Mouse (Mus musculus) retina, postnatal 7 days (tissue): ENCODE results near the gene Atl2.

Source experiments
- DNase-seq: peaks from one replicate; pipeline ENCODE4 v3.0.0-alpha.2; 2012; ENCODE audit warnings: low read depth, low spot score

Gene Atl2

GRCm38 (mm10) chr17:79818884-79819283 lies 77.0 kb downstream of the Atl2 start:
- no peak for DNase-seq

DNA sequence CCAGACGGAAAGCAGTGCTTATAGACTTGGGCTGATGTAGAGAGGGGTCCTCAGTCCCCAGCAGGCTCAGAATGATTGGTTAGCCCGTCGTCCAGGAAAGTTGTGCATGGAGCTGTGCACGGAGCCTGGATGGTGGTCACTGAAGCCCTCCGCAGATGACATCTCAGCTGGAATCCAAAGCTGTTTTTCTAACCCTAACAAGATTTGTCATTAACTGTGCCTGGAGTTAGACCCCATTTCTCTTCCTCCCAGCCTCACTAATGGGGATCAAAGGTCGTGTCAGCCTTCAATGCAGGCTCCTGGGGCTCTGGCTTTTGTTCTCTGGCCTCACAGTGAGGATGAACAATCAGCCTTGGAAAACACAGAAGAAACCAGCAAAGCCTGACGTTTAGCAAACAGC lies 77.9 kb downstream of the Atl2 start:
- no peak for DNase-seq

DNA sequence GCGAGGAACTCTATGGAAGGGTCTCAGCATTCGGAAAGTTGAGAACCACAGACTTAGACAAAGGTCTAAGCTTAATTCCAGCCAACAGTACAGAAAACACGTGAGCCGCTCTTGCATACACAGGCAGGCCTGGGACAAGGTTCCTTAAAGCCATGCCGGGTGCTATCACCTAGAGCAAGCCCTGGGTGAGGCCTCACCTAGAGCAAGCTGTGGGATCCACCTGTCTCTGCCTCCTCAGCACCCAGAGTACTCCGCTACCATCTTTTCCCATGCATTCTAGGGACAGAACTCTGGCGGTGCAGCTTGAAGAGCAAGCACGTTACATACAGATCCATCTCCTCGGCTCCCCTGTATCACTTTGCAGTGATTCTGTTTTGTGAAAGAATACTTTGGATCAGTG lies 78.4 kb downstream of the Atl2 start:
- no peak for DNase-seq

- DNase-seq = no peak
Observed at GRCm38 (mm10) chr17:79816896-79817295, 79.0 kb downstream of the Atl2 start.

GRCm38 (mm10) chr17:79810421-79810820 lies 85.5 kb downstream of the Atl2 start:
- no peak for DNase-seq

GRCm38 (mm10) chr17:79809491-79810316 lies 86.2 kb downstream of the Atl2 start:
- no peak for DNase-seq

GRCm38 (mm10) chr17:79807237-79807930 lies 88.5 kb downstream of the Atl2 start:
- no peak for DNase-seq

DNA sequence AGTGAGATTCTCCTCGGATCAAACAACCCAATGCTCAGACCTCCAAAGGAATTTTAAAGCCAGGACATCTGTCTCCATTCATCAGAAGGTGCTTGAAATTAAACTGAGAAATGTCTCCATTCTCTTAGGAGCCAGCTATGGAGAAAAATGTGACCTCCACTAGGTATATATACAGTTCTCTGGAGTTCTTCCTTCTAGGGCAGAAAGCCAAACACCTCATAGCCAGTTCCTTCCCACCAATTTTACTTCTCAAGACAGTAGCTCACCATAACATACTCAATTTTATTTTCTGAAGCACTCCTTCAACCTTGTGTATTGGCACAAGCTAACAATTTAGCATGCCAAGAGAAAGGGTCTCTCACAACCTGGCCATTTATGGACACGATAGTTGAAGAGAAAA lies 91.2 kb downstream of the Atl2 start:
- no peak for DNase-seq

GRCm38 (mm10) chr17:79802056-79802455 lies 93.9 kb downstream of the Atl2 start:
- no peak for DNase-seq

DNA sequence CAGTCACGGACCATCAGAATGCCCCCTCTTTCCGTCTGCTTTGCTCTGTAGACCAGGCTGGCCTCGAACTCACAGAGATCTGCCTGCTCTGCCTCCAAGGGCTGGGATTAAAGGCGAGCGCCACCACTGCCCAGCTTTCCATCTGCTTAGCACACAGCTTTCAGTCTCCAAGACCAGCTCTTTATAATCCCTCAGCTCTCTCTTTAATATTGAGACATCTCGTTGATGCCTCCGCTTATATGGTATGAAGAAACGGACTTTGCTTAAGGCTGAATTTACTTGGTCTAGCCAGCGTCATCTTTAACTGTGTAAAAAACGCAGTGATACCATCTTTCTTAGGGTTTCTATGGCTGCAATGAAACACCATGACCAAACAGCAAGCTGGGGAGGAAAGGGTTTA lies 97.1 kb downstream of the Atl2 start:
- no peak for DNase-seq
